Mouse (Mus musculus) embryonic stem cell, embryonic (primary cell): ENCODE measurements around the gene Palm3.

Experiments
- CTCF ChIA-PET, 4 experiments: fragments of 300-600 bp in 2 of 4; fragments of 350-600 bp in 2 of 4; sonication (Branson Sonifier 250); formaldehyde crosslinking; loops; one replicate each; lab custom pipeline; 2022; ENCODE audit warnings: inconsistent platforms in 2 of 4; lab: Charles Lee
- POLR2A ChIA-PET, 4 experiments: fragments of 300-600 bp in 2 of 4; fragments of 350-600 bp in 2 of 4; sonication (Branson Sonifier 250); formaldehyde crosslinking; loops; one replicate each; lab custom pipeline; 2022; ENCODE audit warnings: antibody characterized with exemption in 4 of 4, inconsistent platforms in 1 of 4; lab: Charles Lee

The Palm3 gene

DNA sequence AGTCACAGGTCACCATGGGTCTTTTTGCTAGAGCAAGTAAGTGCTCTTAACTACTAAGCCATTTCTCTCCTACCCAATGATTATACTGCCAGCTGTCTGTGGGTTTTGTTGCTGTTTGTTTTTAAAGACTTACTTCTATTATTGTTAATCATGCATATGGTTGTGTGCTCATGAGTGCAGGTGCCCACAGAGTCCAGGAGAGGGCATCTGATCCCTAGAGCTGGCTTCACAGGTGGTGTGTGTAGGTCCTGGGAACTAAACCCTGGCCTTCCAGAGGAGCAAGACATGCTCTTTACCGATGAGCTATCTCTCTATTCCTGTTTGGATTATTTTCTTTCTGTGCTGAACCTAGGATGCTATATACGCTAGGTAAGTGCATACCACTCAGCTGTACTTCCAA lies 38.0 kb downstream of the Palm3 start:
- POLR2A ChIA-PET, result interaction anchor here in 3 of 4 experiments (0.6 to 5.4 kb wide), 20 partner anchors 7 to 226 kb away, joined by 3 to 53 read pairs (median 4); partner anchors contain the start of genes Dcaf15 (in 3 of the 3), Mri1 (in 1 of the 3) and Rfx1 (in 1 of the 3)
- CTCF ChIA-PET, result interaction anchor here (0.5 to 1.4 kb wide), 14 partner anchors 9 to 151 kb away, joined by 3 to 6 read pairs (median 3); no protein-coding TSS in a partner anchor

DNA sequence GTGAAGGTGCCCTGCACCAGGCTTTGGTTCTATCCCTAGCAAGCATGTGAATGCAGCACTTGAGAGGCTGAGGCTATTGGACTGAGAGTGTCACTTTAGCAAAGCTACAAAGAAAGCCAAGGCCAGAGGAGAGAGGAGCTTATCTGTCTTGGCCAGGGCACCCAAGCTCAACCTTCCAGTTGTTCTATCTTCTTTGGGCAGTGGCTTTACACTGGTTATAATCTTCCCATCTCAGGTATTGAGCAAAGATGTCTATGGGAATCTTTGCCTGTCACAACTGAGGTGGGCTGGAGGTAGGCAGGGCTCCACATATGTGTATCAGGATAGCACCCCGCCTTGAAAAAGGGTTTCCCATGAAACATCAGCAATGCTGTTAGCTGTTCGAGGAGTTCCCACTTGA lies 39.0 kb downstream of the Palm3 start:
- CTCF ChIA-PET, result interaction anchor here in 1 of 4 experiments (0.7 to 1.4 kb wide), 2 partner anchors 16 to 21 kb away, joined by 3 read pairs; no protein-coding TSS in a partner anchor
- POLR2A ChIA-PET, result interaction anchor here in 3 of 4 experiments (0.5 to 5.4 kb wide), 6 partner anchors 14 to 596 kb away, joined by 3 to 50 read pairs (median 6); partner anchors contain the start of genes Dcaf15 (in 2 of the 3) and Podnl1 (in 1 of the 3)

DNA sequence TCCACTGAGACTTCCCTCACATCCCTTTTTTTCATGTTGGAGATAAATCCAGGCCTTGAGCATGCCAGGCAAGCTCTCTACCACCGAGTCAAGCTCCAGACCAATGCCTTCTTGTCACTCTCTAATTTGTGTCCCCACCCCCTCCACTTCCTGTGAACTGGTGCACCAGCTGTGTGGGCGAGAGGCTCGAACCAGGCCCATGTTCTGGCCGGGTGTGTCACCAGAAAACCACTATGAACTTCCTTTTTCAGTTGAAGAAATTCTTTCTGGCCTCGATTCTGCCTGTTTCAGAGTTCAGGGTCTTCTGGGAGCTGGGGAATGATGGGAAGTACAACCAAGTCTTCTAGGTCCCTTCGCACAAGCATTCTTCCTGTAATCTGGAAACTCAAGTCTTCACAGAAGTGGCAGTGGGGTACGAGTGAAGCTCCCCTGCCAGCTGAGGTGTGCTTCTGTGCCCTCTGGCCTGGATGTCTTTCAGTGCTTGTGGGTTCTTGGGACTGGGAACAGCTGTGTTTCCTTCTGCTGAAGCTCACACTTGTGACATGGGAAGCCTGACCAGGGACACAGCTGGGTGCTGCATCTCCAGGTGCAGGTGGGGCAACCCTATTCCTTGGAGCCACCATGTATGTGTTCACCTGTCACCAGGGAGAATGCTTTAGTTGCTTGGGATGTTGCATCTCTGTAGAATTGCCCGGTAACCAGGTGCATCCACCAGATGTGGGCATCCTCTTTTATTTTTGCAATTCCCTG lies 42.8 kb downstream of the Palm3 start:
- CTCF ChIA-PET, result interaction anchor here in 2 of 4 experiments (0.7 to 1.4 kb wide), 5 partner anchors 25 to 55 kb away, joined by 3 to 5 read pairs (median 3); no protein-coding TSS in a partner anchor
- POLR2A ChIA-PET, result interaction anchor here in 2 of 4 experiments (0.9 to 4.5 kb wide), 7 partner anchors 12 to 53 kb away, joined by 3 to 88 read pairs (median 3); partner anchors contain the start of gene Dcaf15 (in 2 of the 2)

DNA sequence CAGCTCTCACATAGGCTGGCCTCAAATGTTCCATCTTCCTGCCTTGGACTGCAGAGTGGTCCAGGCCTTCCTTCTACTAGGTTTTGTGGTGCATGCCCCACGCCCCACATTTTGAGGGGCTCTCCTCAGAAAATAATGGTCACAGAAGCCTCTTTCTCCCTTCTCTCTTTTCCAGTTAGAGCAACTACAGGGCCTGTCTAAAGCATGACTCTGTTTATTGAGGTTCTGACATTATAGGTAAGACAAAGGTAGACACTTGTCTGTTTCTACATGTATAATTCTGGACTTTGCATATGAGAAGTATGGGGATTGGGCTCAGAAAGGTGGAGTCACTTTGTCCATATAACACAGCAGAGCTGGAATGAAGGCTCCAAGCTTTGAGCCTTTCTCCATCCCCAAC lies 43.8 kb downstream of the Palm3 start, which contains the start of gene Gm10643:
TSS of gene Gm10643 (minus strand) at position 101 of the 400 bp plus-strand sequence.
- ChIA-PET CTCF (interaction anchor here in 2 of 4 experiments (1.3 to 1.5 kb wide), 3 partner anchors 26 kb away, joined by 3 to 5 read pairs (median 3); no protein-coding TSS in a partner anchor), POLR2A (interaction anchor here in 2 of 4 experiments (0.8 to 4.5 kb wide), 6 partner anchors 7 to 64 kb away, joined by 3 to 88 read pairs (median 15); partner anchors contain the start of genes 1700067K01Rik (in 1 of the 2), Il27ra (in 1 of the 2) and Rln3 (in 1 of the 2))

DNA sequence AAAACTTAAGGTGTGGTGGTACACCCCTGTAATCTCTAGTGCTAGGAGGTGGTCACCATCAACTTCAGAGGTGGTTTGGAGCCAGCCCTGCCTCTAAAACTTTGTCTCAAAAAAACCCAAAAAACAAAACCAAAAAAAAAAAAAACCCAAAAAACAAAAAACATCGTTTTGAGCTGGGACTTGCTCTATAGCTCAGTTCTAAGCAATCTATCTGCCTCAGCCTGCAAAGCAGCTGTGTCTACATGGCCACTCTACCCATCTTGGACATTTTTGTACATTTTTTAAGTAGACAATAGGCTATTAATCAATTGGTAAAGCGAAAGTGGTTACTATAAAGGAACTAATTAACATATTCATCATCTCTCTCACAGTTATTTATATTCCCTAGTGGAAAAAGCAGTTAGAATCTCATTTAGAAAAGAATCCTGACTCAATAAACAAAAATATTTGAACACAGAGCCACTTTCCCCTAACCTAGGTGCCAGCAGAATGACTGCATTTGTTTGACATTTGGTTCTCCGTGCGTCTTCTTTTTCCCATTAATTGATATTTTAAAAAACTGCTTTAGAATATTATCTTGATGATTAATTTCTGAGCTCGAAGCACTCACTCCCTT lies 44.3 kb downstream of the Palm3 start:
- ChIA-PET CTCF (interaction anchor here in 3 of 4 experiments (0.6 to 1.5 kb wide), 4 partner anchors 26 to 777 kb away, joined by 3 to 6 read pairs (median 3); no protein-coding TSS in a partner anchor), POLR2A (interaction anchor here in 3 of 4 experiments (0.6 to 4.5 kb wide), 25 partner anchors 8 to 804 kb away, joined by 3 to 88 read pairs (median 7); partner anchors contain the start of genes 1700067K01Rik (in 1 of the 3), 4930432K21Rik (in 1 of the 3), Asf1b (in 1 of the 3) and Calr (in 1 of the 3))

DNA sequence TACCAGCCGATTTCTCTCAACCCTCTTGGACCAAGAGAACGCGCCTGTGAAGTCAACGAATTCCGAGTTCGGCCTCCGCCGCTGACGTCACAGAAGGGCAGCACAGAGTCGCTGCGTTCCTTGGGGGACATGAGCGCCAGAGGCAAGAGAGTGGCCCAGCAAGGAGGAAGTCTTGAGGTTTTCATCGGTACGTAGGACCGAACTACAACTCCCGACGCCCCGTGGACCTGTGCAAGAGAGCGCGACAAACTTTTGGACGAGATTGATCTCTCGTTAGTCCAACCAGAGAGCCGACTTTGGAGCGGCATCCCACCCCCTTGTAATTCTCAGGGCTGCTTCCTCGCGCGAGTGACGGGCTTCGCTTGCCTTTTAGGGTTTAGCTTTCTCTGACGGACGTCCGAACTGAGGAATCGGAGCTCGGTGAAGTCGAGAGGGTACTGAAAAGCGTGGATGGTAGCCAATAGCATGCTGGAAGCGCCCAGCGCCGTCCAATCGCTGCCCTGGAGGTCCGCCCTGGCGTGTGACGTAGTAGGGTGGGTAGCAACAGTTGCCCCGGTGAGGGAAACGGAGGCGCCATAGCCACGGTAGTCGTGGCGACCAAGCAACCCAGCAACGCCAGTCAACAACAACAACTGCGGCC lies 45.1 kb downstream of the Palm3 start, which contains the start of gene Rfx1:
TSS of gene Rfx1 (plus strand) at position 544 of the 640 bp plus-strand sequence.
- ChIA-PET CTCF (interaction anchor here in 3 of 4 experiments (0.5 to 1.8 kb wide), 13 partner anchors 27 to 1779 kb away, joined by 3 to 11 read pairs (median 3); no protein-coding TSS in a partner anchor), POLR2A (interaction anchor here in 3 of 4 experiments (0.5 to 4.5 kb wide), 92 partner anchors 8 to 910 kb away, joined by 3 to 88 read pairs (median 4); partner anchors contain the start of genes Asf1b (in 3 of the 3), Dcaf15 (in 3 of the 3), Gm10644 (in 3 of the 3) and 4930432K21Rik (in 2 of the 3))

DNA sequence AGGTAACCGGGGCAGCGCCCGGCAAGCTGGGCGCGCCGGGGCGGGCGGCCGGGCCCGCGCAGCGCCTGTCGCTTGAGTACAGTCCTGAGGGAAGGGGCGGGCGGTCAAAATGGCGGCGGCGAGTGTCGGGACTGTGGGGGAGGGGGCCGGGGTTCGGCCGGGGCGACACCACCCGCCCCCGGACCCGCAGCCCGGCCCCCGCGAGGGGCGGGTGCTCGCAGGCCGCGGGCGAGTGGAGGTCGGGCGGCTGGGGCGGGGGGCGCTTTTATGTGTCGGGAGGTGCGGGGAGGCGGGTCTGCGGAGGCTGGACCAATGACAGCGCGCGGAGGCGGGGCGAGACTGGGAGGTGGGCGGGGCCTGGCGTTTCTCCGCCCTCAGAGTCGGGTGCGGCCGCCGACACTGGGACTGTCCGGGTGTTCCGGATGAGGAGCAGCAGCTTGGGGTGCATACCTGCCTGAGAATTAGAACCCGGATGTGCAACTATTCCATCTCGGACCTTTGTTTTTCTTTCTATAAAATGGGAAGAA lies 45.8 kb downstream of the Palm3 start:
- POLR2A ChIA-PET, result interaction anchor here in 3 of 4 experiments (0.6 to 4.5 kb wide), 90 partner anchors 7 to 910 kb away, joined by 3 to 88 read pairs (median 4); partner anchors contain the start of genes Asf1b (in 3 of the 3), Dcaf15 (in 3 of the 3), Gm10644 (in 3 of the 3) and 4930432K21Rik (in 2 of the 3)
- CTCF ChIA-PET, result interaction anchor here in 2 of 4 experiments (0.6 to 1.8 kb wide), 12 partner anchors 17 to 1779 kb away, joined by 3 to 11 read pairs (median 3); no protein-coding TSS in a partner anchor

DNA sequence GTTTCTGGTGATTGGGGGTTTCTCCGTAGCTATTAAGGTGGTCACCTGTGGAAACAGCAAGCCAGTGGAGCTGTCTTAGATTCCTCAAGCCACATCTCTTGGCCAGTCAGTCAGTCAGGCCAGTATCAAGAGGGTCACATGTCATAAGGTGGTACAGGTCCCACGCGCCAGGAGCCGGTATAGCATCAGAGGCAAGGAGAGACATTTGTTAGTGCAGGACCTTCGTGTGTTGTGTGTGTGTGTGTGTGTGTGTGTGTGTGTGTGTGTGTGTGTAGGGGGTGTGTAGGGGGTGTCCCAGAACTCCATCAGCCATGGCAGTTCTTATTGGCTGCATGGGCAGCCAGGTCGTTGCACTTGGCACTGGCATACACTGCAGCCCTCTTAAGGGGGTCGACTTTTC lies 46.6 kb downstream of the Palm3 start:
- POLR2A ChIA-PET, result interaction anchor here in 3 of 4 experiments (0.6 to 4.5 kb wide), 29 partner anchors 8 to 353 kb away, joined by 3 to 88 read pairs (median 8); partner anchors contain the start of genes Dcaf15 (in 3 of the 3), Asf1b (in 1 of the 3), Ddx39 (in 1 of the 3) and Gm10644 (in 1 of the 3)
- CTCF ChIA-PET, result interaction anchor here in 2 of 4 experiments (0.6 to 1.9 kb wide), 5 partner anchors 17 to 142 kb away, joined by 3 to 11 read pairs (median 5); partner anchors contain the start of gene Il27ra (in 1 of the 2)

DNA sequence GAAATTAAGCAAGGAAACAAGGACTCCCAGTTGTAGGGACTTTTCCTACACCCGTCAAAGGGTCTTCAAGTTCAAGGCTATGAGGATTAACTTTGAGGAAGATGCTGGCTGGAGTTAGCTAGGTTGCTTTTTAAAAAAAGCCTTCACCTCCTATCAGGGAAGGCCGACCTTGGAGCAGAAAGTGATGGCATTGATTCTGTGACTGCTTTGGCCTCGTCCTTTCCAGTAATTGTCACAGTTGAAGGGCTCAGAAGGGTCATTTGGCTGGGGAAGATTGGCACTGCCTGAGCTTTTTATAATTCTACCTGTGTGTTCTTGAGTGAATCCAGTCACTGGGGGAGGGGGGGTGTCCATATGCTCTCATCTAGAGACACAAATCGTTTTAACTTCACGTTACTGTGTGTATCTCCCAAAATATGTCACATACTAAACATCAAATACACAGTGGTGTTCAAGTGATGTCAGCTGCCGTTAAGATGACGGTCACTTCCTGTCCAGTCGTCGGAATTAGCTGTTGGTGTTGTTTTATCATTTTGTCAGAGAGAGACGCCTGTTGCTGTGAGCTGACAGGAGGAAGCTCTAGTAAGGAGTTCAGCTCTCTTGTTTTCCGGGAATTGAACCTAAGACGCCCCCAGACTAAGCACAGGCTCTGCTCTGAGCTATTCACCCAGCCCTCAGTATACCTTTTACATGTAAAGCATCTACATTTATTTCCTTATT lies 47.2 kb downstream of the Palm3 start:
- ChIA-PET POLR2A (interaction anchor here in 3 of 4 experiments (0.5 to 4.5 kb wide), 12 partner anchors 9 to 406 kb away, joined by 3 to 50 read pairs (median 6); partner anchors contain the start of gene Dcaf15 (in 2 of the 3)), CTCF (interaction anchor here in 2 of 4 experiments (0.7 to 1.9 kb wide), 3 partner anchors 26 to 41 kb away, joined by 3 to 4 read pairs (median 4); partner anchors contain the start of gene Il27ra (in 1 of the 2))

DNA sequence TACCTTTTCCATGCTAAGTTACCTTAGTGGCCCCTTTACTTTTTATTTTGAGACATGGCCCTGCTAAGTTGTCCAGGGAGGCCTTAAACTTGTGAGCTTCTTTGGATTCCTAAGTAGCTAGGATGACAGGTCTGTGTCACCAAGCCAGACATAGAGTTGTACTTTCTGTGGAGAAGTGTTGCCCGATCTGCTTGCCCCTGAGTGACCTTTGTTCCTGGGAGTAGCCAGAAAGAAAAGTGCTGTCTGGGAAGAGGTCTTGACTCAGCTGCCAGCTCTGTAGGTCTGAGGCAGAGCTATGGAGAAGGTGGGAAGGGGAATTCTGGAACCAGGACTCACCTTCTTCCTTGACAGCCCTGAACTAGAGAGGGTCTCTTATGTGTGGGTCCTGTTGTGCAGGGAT lies 47.9 kb downstream of the Palm3 start:
- ChIA-PET CTCF (interaction anchor here in 3 of 4 experiments (0.6 to 1.9 kb wide), 4 partner anchors 16 to 135 kb away, joined by 3 to 4 read pairs (median 4); partner anchors contain the start of gene Il27ra (in 1 of the 3)), POLR2A (interaction anchor here in 3 of 4 experiments (0.5 to 4.5 kb wide), 15 partner anchors 8 to 203 kb away, joined by 3 to 50 read pairs (median 4); partner anchors contain the start of gene Dcaf15 (in 3 of the 3))

DNA sequence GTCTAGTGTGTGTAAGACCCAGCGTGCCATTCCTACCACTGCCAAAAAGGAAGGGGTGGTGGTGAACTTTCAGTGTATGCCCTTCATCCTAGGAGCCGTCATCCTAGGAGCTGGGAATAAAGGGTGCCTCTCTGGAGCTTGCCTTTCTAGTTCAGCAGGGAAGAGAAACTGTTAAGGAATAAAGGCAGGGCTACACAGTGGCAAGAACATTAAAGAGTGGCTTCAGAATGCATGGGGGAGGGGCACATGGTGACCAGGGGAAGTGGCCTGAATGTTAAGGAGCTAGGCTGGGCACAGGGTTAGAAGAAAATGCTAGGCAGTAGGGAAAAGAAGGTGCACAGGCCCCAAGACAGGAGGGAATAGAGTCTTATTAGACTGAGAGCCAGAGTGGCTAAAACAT lies 48.5 kb downstream of the Palm3 start:
- POLR2A ChIA-PET, result interaction anchor here in 3 of 4 experiments (0.5 to 4.5 kb wide), 15 partner anchors 7 to 120 kb away, joined by 3 to 50 read pairs (median 4); partner anchors contain the start of gene Dcaf15 (in 3 of the 3)
- CTCF ChIA-PET, result interaction anchor here (0.6 to 1.5 kb wide), 4 partner anchors 17 to 1205 kb away, joined by 3 to 4 read pairs (median 3); no protein-coding TSS in a partner anchor

DNA sequence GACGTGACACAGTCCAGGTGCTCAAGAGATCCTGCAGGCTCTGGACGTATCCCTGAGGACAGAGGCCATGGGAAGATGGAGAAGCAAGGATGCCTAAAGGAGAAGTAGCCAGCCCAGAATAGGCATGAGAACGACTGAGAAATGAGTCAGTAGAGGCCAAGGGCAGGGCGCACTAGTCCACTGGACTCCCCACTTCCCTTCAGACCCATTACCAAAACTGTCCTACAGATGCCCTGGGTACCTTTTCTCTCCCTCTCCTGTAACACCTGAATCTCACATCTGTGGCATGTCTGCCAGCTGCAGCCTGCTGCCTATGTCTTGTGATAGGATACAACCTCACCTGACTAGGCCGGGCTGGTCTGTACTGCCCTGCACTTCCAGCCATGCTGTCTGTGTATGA lies 49.0 kb downstream of the Palm3 start:
- POLR2A ChIA-PET, result interaction anchor here in 3 of 4 experiments (0.5 to 8.4 kb wide), 12 partner anchors 11 to 120 kb away, joined by 3 to 59 read pairs (median 4); partner anchors contain the start of gene Dcaf15 (in 2 of the 3)

DNA sequence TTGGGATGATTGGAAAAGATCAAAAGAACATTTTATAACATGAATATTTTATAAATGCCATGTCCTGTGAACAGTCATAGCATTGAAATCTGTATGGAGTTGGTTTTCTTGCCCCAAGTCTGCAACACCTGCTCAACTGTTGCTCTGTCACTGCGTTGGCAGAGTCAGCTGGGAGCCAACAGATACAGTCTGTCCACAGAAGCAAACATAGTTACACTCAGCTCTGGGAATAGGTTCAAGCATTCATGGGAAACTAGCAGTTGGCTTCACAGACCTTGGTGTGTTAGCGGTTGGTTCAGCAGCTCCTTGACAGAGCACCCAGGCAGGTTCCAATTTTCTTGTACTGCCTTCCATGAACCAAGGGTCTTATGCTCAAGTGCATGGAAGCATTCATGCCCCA lies 49.4 kb downstream of the Palm3 start:
- ChIA-PET CTCF (interaction anchor here in 1 of 4 experiments (0.6 kb wide), 1 partner anchor 317 kb away, joined by 3 read pairs; no protein-coding TSS in a partner anchor), POLR2A (interaction anchor here in 3 of 4 experiments (0.6 to 8.4 kb wide), 6 partner anchors 11 to 34 kb away, joined by 3 to 59 read pairs (median 4); partner anchors contain the start of gene Dcaf15 (in 2 of the 3))

More for the DNA sequence above, 49.0 kb downstream of the Palm3 start:
- CTCF ChIA-PET, result interaction anchor here in 2 of 4 experiments (0.6 to 1.2 kb wide), 3 partner anchors 134 to 1204 kb away, joined by 3 read pairs; no protein-coding TSS in a partner anchor

DNA sequence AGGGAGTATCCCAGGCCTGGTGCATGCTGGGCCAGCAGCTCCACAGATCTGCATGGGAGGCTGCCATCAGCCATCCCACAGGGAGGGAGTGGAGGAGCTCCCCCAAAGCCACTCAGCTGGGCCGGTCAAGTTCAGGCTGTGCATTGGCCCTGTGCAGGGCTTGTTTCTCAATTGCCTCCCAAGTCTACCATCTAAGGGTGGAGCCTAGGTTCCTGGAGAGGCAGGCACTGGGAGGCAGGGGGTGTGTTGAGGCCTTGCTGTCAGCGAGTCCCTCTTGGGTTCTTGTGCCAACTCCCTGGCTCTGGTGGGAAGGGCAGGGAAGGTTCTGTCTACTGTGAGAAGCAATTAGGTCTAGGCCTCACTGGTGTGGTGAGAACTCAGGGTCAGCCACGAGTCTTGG lies 50.6 kb downstream of the Palm3 start:
- CTCF ChIA-PET, result interaction anchor here in 1 of 4 experiments (0.6 to 1.6 kb wide), 2 partner anchors 33 to 34 kb away, joined by 3 to 6 read pairs; no protein-coding TSS in a partner anchor
- POLR2A ChIA-PET, result interaction anchor here in 1 of 4 experiments (1.1 to 8.4 kb wide), 5 partner anchors 14 to 96 kb away, joined by 3 to 59 read pairs (median 4); partner anchors contain the start of genes Dcaf15 and Rln3
